Mouse (Mus musculus) frontal cortex, adult (tissue): Measurements from ENCODE around the gene 1700024P04Rik.
"Not testable (repeated sequence)": the region's sequence is repeated elsewhere in the genome, so short reads cannot be mapped to it uniquely, and the experiment has no call there.

Source experiments
- ATAC-seq: cut with Nextera tagmentation; 2 replicates; pipeline ENCODE4 v1.9.2; 2017; ENCODE audit warnings: mild to moderate bottlenecking, moderate library complexity, mixed read lengths; ENCODE audit not compliant: low TSS enrichment

The 1700024P04Rik gene

DNA sequence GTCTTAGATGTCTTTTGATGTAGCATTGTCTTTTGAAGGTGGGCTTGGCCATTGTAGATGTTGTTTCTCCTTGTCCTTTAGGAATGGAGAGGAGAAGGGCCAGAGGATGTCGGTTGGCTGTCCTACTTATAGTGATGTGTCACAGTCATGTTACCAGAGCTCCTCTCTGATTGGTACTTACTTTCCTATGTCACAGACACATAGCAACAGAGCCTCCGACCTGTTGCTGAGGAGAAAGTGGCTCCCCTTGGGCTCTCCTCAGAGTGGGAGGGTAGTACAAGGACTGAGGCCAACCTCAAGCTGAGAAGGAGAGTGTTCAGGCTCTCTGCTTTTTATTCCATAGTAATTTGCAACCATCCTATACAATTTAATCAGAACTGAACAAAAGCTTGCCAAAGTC lies at the start of gene 1700024P04Rik:
Gene 1700024P04Rik, minus strand, starts transcription at position 101 of the 400 bp plus-strand sequence.
- no peak for ATAC-seq

DNA sequence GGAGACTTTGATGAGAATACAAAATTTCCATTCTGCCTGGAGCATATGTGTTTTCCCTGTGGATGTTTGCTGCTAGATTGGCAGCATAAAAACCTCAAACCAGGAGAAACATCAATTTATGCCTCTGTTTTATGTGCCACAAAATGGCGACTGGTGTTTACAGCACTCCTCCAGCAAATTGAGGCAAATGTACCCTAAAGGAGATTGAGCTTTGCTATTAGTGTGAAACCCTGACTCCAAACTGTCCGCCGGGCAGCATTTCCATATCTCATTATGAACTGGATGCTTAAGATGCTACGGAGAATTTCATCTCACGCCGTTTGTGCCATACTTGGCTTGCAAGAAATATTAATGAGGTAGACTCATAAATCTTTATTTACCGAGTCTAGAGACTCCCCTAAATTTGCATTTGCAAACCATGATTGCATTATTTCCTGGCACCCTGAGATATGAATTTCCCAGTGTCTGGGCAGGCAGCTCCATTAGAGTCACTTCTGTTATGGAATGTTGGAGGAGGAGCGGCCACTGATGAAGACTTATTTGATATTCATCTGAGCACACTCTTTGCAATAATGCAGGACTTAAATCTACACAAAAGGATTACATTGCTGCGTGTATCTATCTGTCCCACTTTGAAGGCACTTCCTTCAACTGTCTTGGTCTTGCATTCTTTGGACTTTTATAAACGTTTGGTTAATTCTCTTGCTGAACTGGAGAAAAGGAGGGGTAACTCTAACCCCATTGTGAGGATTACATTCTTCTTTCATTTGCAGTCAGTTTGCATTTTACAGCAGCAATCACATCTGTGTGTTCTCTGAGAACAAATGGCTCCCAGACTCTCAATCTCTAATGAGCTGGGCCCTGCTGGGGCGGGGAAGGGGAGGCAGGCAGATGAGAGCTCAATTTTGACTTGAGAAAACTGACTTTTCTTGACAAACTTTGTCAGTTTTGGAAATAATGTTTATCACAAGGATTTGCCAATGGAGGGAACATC lies 47.2 kb upstream of the 1700024P04Rik start:
- ATAC-seq, result no peak

DNA sequence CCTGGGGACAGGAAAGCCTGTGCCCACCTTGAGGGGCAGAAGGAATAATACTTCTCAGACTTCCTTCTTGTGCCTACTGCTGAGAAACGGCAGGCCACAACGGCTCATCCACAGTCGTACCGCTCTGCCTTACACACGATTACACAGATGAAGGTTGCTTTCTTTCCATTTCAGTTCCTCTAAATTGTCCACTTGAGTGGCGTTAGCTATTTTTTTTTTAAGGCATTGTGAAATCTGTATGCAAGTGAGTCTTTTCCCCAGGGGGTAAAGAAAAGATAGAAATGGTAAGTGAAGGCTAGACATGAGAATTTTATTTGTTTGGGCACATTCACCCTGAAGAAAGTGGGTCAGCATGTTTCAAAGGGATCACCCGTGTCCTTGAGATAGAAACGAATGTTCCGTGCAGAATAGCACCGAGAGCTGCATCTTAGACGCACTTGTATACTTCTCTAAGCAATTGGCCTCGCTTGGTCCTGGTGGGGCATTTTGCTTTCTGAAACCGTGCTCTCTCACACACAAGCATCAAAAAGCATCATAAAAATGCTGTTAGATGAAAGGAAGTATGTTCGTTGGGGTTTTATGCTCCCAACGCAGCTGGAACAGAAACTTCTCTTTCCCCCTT lies 46.3 kb upstream of the 1700024P04Rik start:
- ATAC-seq, result no peak

- no peak for ATAC-seq
Observed at GRCm38 (mm10) chr13:99025268-99025667, 40.9 kb upstream of the 1700024P04Rik start.

DNA sequence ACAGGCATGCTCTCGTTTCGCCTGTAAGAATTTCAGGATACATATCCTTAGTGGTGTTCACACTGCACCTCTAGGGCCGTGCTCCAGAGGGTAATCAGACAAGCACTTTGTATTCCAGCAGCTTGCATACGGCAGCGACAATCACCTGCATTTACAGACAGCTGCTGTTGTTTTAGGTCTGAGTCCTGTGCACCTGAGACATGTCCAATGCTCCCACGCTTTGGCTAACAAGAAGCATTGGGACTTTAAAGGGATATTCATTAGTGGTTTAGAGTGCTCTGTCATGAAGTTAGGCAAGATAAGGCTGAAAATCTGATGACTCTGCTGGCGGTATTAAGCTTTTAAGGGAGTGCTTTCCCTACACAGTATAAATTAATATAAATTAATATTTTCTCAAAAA lies 37.7 kb upstream of the 1700024P04Rik start:
- no peak for ATAC-seq

GRCm38 (mm10) chr13:99021181-99021580 lies 36.8 kb upstream of the 1700024P04Rik start:
- no peak for ATAC-seq

DNA sequence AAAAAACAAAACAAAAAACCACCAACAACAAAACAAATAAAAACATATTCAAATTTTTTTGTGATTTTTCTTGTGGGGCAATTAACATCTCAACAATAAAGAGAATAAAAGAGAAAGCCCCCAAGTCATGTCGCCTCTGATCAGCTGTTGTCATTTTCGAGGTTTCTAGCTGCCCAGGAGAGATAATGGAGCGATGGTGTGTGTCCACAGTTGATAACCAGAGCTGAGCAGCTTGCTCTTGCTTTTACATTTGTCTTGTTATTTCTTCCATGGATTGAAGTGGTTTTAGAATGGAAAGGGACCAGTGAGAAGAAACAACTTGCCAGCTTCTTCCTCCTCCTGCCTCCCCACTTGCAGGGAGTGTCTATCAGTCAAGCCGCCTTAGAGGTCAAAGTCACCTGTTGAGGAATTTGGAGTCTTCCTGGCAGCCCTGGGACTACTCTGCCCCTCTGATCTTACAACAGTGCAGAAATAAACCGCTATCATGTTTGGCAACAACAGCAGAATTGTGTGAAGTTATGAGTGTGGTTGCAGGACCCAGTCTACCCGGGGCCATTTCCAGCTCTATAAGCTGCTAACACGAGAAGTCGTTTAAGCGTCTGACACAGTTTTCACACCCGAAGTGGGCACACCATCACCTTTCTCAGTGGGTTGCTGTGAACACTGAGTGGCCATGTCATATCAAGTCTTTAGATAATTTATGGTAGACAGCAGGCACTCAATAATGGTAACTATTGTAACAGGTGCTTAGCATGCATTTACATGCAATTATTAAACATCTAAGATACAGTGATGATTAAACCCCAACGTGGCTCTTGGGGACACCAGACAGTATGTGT lies 35.7 kb upstream of the 1700024P04Rik start:
- no peak for ATAC-seq

DNA sequence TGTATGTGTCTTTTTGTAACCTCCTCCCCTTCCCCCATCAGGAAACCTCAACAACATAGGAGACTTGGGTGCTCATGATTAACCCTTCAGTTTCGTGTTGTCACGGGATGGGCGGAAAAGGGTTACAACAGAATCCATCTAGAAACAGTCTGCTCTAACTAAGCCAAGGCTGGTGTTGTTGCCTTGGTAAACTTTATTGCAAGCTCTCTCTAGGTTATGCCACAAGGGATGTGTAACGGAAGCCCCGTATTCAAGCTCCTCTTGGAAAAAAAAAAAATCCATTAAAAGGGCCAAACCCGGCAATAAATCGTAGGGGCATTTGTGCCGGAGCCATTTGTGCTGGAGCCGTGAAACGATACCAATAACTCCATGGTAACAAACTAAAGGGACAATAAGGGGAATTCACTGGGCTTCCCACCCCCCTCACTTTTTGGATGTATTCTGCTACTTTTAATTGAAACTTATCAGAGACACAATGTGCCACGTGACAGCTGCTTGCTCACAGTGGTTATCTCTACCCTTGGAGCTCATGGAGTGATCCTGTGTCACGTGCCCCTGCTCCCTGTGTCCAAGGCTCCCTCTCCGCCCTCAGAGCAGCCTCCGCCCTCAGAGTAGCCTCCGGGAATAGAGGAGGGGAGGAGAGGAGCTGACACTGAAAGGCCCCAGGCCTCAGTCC lies 34.3 kb upstream of the 1700024P04Rik start:
- ATAC-seq, result no peak

DNA sequence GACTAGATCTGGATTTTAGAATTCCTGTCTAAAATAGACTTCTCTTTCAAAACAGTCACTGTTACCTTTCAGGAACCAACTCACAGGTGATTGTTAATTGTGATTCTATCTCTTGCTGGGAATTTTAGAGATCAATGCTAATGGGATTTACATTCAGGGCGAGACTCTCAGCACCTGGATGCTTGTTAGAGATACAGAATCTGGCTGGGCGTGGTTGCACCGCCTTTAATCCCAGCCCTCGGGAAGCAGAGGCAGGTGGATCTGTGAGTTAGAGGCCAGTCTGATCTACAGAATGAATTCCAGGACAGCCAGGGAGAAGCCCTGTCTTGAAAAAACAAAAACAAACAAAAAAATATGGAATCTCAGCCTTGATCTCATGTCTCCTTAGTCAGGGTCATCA lies 32.3 kb upstream of the 1700024P04Rik start:
- no peak for ATAC-seq

GRCm38 (mm10) chr13:99012891-99013290 lies 28.5 kb upstream of the 1700024P04Rik start:
- ATAC-seq, result no peak

GRCm38 (mm10) chr13:99008013-99008412 lies 23.6 kb upstream of the 1700024P04Rik start:
- ATAC-seq, result no peak

GRCm38 (mm10) chr13:99006389-99007099 lies 22.2 kb upstream of the 1700024P04Rik start:
- ATAC-seq, result no peak

- not testable (repeated sequence) for ATAC-seq
Observed at GRCm38 (mm10) chr13:99001652-99002051, 17.3 kb upstream of the 1700024P04Rik start.

- no peak for ATAC-seq
Observed at GRCm38 (mm10) chr13:98997025-98997424, 12.7 kb upstream of the 1700024P04Rik start.

DNA sequence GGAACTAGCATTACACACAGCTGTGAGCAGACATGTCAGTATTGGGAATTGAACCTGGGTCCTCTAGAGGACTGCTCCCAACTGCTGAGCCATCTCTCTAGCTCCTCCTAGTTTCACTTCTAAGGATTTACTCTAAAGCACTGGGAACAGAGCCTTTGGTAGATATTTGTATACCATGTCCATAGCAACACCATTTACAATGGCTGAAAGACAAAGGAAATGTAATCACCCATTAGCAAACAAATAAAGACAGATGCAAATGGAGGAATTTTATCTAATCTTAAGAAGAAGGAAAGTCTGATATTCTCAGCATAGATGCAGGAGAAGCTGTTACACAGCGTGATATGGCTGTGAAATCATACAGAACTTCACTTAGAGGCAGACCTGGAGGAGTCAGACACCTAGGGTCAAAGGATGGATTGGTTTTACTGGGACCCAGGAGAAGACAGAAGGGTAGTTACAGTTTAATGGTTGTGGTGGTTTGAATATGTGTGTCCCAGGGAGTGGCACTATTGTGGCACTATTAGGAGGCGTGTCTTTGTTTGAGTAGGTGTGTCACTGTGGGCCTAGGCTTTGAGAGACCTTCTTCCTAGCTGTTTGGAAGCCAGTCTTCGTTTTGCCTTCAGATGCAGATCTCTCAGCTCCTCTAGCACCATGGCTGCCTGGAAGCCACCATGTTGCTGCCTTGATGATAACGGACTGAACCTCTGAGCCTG lies 7.1 kb downstream of the 1700024P04Rik start:
- no peak for ATAC-seq

DNA sequence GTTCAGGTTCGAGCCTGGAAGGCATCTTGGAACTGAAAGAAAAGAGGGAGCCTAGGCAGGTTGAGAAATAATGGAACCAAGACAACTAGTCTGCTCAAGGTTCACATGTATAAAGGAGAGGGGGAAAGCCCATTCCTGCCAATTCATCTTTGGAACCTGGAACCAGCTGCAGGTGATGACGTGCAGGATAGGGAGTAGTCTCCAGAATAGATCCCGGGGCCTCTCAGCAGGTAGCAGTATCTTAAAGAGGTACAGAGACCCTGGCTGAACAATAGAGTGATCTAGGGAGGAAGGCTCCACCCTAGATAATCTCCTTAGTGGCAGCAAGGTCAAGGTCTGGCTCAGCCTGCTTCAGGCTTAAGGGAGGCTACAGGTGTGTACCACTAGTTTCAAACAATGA lies 8.3 kb downstream of the 1700024P04Rik start:
- ATAC-seq, result not testable (repeated sequence)

DNA sequence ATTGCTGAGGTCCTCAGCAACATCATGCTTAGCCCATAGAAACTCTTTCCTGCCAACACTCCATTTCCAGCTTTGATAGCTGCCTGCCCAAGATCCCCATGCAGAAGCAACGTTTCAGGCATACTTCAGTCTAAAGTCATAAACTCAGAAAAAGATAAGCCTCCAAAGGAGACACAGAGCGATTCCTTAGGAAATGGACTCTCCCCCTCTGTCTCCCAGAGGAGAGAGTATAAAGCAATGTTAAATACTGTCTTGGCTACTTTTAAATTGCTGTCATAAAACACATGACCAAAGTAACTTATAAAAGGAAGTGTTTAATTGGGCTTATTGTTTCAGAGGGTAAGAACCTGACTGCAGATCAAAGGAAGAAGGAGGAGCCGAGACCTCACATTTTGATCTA lies 12.3 kb downstream of the 1700024P04Rik start:
- ATAC-seq, result no peak

GRCm38 (mm10) chr13:98971641-98972040 lies 12.7 kb downstream of the 1700024P04Rik start:
- no peak for ATAC-seq

- no peak for ATAC-seq
Observed at GRCm38 (mm10) chr13:98968517-98968916, 15.8 kb downstream of the 1700024P04Rik start.

- ATAC-seq, result no peak
Observed at GRCm38 (mm10) chr13:98967942-98968341, 16.4 kb downstream of the 1700024P04Rik start.
